Mouse (Mus musculus): ENCODE data around the gene Armc2.

Gene Armc2

DNA sequence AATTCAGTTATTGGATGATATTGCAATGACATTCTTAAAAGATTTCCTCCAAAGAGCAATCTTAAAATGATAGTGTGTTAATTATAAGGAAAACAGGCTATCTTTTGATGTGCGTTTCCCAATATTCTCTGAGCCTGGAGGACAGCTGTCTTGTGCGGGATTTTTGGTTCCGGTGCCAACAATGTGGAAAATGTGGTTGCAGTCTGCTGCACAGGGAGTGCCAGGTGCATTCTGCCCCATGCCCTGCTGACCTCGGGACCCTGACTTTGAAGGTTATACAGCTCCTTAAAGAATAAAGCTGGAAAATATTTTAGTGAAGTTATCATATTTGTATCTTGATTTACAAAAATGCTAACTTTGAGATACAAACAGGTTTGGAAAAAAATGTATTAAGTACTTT lies 110.3 kb downstream of the Armc2 start:
- CTCF ChIA-PET: interaction anchor here (0.5 kb wide), 1 partner anchor 1358 kb away, joined by 4 read pairs; no protein-coding TSS in a partner anchor

DNA sequence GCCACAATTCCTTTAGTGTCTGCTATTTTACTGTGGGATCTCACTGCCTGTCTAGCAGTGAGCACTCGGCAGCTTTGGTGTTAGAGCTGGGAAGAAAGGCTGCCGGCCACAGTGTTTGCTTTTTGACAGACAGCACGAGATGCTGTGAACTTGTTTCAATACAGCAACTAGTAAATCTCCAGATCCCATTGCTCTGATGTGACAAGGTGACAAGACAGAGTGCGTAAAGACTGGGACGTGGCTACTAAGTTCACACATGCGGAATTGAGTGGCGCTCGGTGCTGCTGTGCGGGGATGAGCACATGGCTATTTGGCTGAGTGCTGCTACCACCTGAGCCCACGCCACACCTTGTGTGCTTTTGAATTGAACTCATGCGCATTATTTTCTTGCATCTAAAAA lies 110.8 kb downstream of the Armc2 start:
- CTCF ChIA-PET: no interaction called here

DNA sequence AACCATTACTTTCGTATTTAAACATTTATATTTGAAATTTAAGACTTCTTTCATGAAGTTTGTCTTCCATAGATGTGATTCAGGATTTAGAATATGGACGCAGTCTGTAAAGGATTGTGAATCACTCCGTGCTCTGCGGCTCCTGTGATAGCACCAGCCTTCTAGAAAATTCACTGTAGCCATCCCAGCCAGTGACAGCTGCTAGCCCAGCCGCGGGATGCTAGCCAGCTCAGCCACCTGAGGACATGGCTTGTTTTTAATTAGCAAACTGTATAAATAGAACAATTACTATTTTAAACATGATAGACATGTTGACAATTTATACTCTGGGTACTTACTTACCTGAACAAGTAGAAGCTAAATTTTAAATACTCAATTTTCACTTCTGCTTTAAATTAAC lies 116.4 kb downstream of the Armc2 start:
- CTCF ChIA-PET: interaction anchor here (0.7 to 1.0 kb wide), 2 partner anchors 9 to 12 kb away, joined by 3 to 4 read pairs; no protein-coding TSS in a partner anchor

DNA sequence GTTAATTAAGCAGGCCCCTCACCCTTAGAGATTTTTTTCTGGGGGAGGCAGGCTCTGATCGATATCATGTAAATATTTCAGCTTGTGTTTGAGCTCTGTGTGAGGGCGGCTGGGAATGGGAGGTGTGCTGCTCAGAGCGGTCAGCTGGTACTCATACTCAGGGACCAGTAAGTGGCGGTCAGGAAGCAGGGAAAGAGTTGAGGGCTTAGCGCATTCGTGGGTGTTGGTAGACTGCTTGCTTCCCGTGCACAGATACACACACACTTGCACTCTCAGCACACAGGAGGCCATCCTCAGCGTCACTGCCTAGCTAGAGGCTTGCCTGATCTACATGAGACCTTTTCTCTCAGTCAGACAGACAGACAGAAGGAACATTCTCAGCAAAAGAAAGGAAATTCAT lies 116.8 kb downstream of the Armc2 start:
- CTCF ChIA-PET: interaction anchor here (1.0 kb wide), 1 partner anchor 11 kb away, joined by 3 read pairs; no protein-coding TSS in a partner anchor

- CTCF ChIA-PET: interaction anchor here (0.6 kb wide), 1 partner anchor 694 kb away, joined by 3 read pairs; no protein-coding TSS in a partner anchor
These were observed 121.4 kb downstream of the Armc2 start for GRCm38 (mm10) chr10:41896865-41897264.

- CTCF ChIA-PET: interaction anchor here (0.6 kb wide), 1 partner anchor 694 kb away, joined by 3 read pairs; no protein-coding TSS in a partner anchor
These were observed 121.8 kb downstream of the Armc2 start for GRCm38 (mm10) chr10:41896425-41896824.

- CTCF ChIA-PET: no interaction called here
These were observed 124.5 kb downstream of the Armc2 start for GRCm38 (mm10) chr10:41893433-41894411.

- CTCF ChIA-PET: no interaction called here
These were observed 126.9 kb downstream of the Armc2 start for GRCm38 (mm10) chr10:41891312-41891711.

GRCm38 (mm10) chr10:41890537-41890936 lies 127.7 kb downstream of the Armc2 start:
- CTCF ChIA-PET: interaction anchor here (1.3 kb wide), 1 partner anchor 11 kb away, joined by 3 read pairs; no protein-coding TSS in a partner anchor

GRCm38 (mm10) chr10:41889566-41889965 lies 128.7 kb downstream of the Armc2 start:
- CTCF ChIA-PET: interaction anchor here (0.7 to 1.3 kb wide), 2 partner anchors 12 to 58 kb away, joined by 3 read pairs; no protein-coding TSS in a partner anchor

- CTCF ChIA-PET: interaction anchor here (0.6 to 1.1 kb wide), 3 partner anchors 18 to 60 kb away, joined by 3 to 5 read pairs (median 3); no protein-coding TSS in a partner anchor
These were observed 129.8 kb downstream of the Armc2 start for GRCm38 (mm10) chr10:41888365-41888941.

- CTCF ChIA-PET: interaction anchor here (0.6 kb wide), 1 partner anchor 38 kb away, joined by 3 read pairs; no protein-coding TSS in a partner anchor
These were observed 131.0 kb downstream of the Armc2 start for GRCm38 (mm10) chr10:41887080-41887821.

- CTCF ChIA-PET: interaction anchor here (0.7 kb wide), 1 partner anchor 1890 kb away, joined by 4 read pairs; no protein-coding TSS in a partner anchor
These were observed 134.3 kb downstream of the Armc2 start for GRCm38 (mm10) chr10:41883741-41884575.

DNA sequence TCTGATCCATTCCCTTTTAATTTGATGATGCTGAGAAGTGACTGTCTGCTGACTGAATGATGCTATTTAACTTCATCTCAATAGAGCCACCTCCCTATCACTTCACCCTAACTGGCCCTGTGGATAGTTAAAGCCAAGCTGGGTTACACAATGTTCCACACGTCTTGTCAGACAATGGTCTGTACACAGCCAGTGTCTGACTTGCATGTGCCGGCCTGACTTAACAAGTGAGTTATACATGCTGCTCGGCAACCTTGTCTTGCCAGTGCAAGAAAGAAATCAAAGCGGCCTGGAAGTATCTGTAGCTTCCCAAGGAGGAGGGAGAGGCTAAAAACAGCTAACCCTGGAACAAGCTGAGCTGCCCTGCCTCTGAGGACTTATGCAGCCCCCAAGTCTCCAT lies 136.8 kb downstream of the Armc2 start:
- CTCF ChIA-PET: no interaction called here

DNA sequence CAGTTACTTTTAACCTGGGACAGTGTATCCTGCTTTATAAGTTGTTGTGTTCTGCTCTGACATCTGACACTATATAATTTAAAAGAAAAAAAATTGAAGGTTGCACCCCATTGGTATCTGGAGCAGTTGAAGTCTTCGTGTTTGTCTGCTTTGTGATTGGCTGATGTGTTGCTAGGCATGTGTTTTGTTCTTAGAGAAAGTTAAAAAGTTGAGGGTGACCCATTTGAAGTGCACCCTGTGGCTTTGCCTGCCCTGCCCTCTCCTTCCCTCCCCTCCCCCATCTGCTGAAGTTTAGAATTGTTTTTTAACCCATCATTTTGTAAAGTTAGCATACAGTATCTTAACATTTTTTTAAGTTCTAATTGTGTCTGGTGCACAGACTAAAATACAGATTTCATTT lies 137.5 kb downstream of the Armc2 start:
- CTCF ChIA-PET: no interaction called here

DNA sequence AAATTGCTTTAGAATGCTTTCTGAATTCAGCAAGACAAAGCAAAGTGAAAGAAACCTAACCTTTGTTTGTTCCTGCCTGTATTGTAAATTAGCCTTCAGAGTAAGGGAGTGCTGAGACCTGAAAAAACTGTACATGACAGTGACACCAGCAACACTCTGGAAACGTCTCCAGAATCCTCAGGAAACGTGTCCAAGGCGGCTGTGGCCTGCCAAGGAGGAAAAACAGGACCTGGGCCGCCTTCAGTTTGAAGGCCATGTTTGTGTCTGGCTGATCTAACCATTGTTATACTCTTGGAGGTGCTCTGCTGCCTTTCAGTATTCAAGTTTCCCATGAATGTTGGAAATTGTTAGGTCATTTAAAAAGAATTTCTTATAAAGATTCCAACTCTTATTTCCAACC lies 138.0 kb downstream of the Armc2 start:
- CTCF ChIA-PET: no interaction called here

DNA sequence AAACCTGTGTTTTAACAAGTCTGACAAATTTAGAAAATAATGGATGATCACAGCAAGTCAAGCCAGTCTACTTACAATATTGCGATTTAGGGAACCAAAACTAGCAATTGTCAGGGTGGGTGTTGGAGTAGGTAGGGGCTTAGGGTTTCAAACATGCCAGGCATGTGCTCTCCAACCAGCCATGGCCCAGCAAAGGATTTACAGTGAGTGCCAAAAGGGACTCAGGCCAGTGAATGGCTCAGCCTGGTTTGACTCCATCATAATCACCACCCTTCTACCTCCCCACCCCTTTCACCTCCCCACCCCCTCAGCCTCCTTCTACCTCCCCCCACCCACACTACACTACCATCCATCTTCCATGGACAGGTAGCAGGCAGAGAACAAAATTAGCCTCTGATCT lies 138.6 kb downstream of the Armc2 start:
- CTCF ChIA-PET: no interaction called here

DNA sequence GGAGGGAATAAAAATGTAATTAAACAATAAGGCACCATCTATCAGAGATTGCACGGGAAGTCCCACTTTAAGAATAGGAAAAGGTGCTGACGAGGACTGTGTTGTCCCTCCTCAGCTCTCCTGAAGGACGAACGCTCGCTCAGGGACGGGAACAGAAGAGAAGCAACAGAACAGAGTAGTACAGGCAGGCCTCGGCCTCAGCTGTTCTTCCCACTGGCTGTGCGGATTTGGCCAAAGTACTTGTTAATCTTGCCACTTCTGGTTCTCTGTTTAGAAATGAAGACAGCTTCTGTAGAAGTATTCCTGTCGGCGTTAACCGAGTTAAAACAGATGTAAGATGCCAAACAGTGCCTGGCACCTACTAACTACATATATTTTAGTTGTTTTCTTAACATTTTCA lies 139.9 kb downstream of the Armc2 start:
- CTCF ChIA-PET: no interaction called here

DNA sequence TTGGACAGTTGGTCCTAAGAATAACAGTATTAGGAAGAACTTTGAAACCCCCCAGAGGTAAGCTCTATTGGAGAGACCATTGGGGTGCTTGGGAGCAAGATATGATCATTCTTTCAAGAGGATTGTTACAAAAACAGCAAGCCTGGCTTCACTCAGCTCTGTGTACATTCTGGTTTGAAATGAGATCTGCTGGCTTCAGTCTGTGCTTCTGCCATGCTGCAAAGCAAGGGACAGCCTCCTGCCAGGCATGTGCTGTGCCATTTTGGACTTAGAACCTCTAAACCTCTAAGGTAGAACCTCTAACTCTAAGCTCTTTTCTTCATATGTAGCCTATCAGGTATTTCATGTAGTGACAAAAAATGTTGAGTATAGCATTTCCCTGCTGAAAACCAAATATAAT lies 142.6 kb downstream of the Armc2 start:
- CTCF ChIA-PET: no interaction called here

- CTCF ChIA-PET: no interaction called here
These were observed 146.7 kb downstream of the Armc2 start for GRCm38 (mm10) chr10:41871564-41871963.

GRCm38 (mm10) chr10:41870101-41870500 lies 148.1 kb downstream of the Armc2 start:
- CTCF ChIA-PET: interaction anchor here (0.6 kb wide), 1 partner anchor 18 kb away, joined by 5 read pairs; no protein-coding TSS in a partner anchor
